Mouse (Mus musculus) left cerebral cortex, adult 8-10 months (tissue): ENCODE data around the gene Pbxip1. TPM values are rescaled to one million over a fixed set of nuclear protein-coding genes. Genes with fewer than 3 reads are reported as not detected.

Experiments
- DNase-seq, 2 experiments: peaks; one replicate each; pipeline ENCODE4 v3.0.0; 2022; ENCODE audit warnings: low spot score in 2 of 2
- total RNA-seq, 4 experiments: library from RNA; stranded (reverse); gene quantifications; 2 replicates each; pipeline ENCODE4 v1.2.4; 2022

Gene Pbxip1
- total RNA-seq, 4 experiments from 2014 or later, result 33.6 to 51.4 (median 41.9) TPM

DNA sequence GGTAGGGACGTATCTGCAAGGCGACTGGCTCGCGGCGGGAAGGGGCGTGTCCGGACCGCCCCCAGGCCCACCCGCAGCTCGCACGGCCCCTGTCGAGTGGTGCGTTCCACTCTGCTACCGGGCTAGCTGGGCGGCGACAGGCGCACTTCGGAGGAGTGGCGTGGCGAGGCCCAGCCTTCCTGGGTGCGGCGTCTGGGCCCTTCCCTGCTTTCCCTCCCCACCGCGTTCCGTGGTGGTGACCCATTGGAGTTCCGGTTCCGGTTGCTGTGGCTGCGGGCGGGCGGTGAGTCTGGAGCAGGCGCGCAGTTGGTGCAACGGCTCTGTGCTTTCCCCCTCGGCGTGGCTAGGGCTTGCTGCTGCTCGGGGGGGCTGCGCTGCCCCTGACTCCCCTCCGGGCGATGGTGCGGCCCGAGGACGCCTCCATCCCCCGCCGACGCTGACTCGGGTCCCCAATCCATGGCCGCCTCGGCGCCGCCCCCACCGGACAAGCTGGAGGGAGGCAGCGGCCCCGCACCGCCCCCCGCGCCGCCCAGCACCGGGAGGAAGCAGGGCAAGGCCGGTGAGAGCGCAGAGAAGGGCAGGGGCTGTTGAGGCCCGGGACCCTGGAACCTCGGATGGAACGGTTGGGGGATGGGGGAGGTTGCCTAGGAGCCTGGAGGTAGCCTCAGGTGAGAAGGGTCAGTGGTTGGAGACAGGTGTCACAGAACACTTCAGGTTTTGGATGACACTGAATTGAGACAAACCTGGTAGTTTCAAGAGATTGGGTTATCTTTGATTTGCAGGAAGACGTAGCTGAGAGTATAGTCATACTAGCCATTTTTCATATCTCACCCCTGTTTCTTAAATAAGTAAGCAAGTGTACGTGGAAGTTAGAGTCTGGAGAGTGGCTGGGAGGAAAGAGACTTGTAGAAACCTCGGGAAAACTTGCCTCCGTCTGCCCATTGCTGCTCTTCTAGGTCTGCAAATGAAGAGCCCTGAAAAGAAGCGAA is 6.0 kb upstream of the Pbxip1 start, which contains the start of gene Pygo2:
Gene Pygo2, plus strand, starts transcription at position 44 of the 989 bp plus-strand sequence.
- DNase-seq, result peak; percentile 79 to 97

DNA sequence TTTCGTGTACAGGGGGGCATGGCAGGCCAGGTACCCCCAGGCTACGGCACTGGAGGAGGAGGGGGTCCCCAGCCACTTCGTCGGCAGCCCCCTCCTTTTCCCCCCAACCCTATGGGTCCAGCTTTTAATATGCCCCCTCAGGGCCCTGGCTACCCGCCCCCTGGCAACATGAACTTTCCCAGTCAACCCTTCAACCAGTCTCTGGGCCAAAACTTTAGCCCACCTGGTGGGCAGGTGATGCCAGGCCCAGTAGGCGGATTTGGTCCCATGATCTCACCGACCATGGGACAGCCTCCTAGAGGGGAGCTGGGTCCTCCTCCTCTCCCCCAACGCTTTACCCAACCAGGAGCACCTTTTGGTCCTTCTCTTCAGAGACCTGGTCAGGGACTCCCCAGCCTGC is 3.9 kb upstream of the Pbxip1 start:
- no peak for DNase-seq

DNA sequence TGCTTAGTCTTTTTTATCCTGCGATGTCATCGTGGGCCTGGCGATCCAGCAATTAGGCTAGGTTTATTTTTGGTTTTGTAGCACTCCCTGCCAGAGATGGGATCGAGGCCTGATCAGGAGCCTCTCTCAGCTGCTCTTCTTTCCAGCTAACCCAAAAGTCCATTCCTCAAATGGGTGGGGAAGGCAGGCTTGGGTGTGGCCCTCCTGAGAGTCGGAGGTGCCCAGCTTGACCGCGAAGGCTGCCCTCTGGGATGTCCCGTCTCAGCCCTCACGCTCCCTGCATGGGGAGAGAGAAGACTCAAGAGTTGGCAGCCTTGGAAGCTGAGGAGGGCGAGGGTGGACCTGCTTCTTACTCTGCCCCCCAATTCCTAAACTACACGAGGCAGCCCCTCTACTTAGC is 2.0 kb upstream of the Pbxip1 start:
- DNase-seq, result no peak

DNA sequence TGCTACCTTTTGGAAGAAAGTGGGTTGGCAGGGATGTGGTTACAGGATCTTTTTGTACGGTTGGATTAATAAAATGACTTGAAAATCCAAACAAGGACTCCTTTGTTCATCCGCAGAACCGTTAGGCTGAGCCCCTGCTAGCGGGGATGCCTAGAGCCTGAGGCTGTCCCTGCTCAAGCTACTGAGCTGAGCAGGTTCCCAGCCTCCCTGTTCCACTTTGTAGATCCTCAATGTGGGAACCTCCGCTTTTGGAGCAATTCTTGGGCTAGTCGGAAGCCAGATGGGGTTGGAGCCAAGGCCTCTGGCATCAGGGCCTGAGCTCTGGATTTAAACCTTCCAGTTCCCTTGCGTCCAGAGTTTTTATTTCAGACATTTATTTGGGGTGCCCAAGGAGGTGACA is 1.5 kb upstream of the Pbxip1 start:
- DNase-seq, result no peak

DNA sequence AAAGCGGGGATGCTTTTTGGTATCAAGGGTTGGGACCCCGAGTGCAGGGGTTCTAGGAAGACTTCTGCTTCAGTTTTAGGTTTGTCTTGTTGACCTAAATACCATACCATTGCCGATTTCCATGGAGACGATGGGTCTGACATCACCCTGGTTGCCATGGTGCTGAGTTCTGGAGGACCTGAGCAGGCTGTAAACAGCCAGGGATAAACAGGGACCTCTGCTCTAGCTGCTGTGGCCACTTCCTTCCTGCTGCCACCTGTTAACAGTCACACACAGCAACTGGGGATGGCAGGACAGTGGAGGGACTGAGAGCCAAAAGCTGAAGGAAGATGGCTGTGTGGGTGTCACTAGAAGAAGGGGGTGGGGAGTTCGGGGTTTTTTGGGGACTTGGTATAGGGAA is 763 bp downstream of the Pbxip1 start:
- no peak for DNase-seq

DNA sequence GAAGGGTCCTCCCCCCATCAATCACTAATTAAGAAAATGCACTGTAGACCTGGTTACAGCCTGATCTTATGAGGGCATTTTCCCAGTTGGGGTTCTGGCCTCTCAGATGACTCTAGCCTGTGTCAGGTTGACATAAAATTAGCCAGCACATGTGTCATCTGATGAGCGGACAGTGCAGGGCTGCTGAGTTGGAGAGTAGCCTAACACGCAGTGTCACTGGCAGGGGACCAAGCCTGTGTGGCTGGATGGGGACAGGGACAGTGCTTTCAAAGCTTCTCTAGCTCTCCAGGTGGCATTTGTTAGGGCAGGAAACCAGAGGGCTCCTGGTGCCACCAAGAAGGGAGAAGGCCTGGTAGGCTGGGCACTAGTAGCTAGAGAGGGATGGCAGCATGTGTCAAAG is 4.2 kb downstream of the Pbxip1 start:
- no peak for DNase-seq

DNA sequence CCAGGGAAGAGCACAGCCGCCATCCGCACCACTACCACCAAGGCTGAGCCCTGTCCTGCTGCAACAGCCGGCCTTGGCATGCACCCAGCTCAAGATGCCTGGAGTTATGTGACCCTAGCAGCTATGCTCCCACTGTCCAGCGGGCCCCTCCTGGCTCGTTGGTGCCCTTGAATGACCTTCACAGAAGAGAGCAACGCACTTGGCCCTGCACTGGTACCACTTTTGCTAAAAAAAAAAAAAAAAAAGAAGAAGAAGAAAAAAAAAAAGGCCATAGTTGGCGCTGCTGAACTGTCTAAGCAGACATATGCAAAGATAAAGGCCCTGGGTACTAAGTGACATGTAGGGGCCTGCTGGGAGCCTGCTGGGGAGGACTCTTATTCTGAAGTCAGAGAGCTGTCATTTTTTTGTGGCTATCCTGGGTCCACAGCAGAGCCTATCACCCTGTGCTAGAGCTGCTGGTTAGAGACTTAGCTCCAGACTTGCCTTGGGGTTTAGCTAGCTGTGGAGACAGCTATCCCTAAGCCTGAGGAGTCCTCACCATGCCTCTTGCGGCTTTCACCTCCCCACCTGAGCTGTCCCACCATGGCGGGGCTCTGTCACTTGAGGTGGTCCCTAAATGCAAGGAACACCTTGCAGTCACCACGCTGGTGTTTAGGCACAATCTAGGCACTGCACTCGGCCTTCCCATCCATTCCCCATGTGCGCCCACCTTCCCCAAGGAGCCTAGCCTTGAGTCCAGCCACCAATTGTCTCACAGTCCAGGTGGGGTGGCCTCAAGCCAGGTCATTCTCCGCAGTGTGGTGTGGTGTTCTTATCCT is 12.4 kb downstream of the Pbxip1 start:
- no peak for DNase-seq

DNA sequence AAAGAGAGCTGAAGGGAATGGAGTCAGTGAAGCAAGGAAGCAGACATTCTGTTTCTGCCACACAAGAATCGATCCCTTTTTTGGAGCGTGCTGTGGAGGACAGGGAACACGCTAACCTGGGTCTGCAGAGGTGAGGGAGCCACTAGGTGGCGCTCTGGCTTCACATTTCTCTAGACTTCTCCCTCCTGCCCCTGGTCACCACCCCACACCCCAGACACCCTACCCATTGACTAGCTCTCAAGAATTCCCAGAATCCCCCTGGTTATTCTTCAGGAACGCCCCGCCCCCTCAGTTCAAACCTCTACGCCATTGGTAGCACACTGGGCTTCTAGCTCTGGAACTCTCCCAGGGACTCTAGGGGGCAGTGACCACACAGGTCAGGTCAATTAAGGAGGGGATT is 13.0 kb downstream of the Pbxip1 start:
- DNase-seq, result peak in 1 of 2 experiments; percentile 47

DNA sequence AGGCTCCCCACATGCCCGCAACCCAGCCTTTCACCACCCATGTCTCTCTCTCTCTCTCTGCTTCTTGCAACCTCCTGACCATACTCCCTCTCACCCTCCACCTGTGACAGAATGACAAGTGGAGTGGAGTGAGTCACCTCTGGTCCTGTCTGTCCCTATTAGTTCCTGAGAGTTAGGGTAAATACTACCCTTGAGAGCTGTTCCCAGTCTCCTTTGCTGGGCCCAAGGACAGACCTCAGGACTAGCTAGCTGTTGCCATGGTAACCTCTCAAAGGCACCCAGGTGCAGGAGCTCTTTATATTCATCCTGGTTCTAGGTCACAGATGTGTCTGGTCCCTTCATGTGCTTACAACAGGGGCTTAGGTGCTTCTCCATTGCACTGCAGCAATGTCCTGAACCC is 15.4 kb downstream of the Pbxip1 start:
- no peak for DNase-seq

DNA sequence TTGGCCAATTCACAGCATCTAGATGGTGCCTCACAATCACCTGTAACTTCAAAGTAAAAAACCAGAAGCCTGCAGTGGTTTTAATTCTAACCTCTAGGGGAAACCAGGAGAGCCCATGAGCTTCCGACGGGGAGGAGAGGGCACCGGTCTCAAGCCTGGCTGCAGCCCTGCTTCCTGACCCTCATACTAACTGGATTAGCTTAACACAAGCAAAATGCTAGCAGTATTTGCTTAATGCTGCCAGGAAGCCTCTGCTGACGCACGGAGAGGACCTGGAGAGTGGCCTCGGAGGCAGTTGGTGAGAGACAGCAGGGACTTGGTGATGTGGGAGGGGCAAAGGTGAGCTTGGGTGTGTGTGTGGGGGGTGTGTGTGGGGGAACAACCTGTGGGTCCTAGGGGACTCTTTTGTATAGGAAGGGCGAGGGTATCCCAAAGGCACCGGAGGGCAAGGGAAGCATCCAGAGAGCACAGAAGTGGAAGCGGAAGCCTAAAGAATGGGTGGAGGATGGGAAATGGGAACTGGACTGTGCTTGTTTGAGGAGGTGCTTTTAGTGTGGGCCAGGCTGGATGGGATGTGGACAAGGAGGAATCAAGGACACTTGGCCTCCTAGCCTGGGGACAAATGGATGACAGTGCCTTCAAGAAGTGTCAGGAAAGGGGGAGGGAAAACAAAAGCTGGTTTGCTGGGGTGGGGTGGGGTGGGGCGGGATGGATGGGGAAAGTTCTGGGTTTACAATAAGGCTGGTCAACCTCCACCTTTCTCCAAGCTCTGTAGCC is 18.1 kb downstream of the Pbxip1 start, which contains the start of gene Pmvk:
Gene Pmvk, plus strand, starts transcription at position 141 of the 777 bp plus-strand sequence.
- DNase-seq, result no peak

DNA sequence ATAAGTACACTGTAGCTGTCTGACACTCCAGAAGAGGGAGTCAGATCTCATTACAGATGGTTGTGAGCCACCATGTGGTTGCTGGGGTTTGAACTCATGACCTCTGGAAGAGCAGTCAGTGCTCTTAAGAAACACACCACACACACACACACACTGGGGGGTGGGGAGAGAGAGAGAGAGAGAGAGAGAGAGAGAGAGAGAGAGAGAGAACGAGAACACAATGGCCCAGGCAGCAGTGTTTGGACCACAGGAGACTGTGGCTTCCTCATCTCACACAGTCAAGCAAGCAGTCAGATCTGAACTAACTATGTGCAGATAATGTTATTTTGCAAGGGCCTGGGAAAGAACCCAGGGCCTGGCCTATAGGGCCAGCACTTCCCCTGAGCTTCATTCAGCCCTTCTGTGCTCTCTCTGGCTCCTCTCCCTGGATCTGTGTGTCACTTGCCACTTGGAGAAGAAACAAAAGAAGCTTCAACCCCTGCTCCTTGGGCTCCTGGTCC is 19.3 kb downstream of the Pbxip1 start:
- DNase-seq, result no peak

DNA sequence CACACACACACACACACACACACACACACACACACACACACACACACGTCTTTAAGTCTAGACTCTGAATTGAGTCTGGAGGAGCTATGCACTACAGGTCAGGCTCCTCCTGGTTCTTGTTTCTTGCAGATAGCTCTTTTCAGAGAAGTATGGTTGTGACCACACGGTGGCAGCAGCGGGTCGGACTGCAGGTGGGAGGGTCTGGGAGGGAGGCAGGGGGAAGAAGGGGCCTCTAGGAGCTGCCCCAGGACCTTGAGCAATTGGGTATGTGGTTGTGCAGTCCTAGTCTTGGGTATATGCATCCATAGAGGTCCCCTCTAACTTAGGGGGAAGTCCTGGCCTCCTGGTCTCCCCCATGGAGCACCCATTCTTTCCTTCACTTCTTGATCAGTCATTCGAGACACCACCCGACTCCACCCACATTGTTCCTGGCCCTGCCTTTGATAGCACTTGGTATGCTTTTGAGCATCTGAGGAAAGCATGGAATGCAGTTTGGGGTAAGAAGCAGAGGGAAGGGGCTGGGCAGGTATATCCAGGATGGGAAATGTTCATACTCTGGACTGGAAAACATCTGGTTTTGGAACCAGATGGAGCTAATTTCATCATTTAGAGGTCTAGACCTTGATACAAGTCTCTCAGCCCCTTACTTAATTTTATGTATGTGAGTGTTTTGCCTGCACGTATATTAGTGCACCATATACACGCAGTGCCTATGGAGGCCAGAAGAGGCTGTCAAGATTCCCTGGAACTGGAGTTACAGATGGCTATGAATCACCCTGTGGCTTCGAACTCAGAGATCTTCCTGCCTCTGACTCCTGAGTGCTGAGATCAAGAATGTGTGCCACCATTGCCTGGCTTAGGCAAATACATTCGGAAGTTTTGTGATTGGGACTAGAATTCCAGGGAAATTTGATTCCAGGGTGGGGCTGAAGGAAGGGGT is 20.5 kb downstream of the Pbxip1 start:
- DNase-seq, result no peak

DNA sequence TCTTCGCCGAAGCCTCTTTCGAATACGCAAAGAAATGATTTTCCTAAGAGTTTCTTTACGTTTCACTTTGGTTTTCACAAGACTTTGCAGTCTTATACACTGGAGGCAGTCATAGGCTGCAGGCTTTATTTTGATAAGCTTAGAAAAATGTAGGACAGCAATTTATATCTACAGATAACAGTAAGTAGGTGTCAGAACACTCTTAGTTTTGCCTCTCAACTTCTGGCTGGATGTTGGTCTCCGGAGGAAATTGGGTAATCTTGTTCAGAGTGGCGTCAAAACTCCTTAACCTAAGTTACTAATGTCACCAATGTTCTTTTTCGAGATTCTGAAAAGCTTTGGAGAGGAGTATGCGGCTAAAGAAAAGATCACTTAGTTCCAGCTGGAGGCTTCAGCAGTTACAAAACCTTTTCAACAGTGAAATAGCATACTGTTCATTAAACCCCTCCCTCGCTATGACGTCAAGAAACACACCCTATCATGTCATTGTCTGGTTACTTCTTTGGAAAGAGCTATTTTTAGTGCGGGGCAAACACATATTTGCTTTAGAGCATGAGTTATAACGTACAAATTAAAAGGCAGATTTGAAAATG is 22.0 kb downstream of the Pbxip1 start:
- peak in 1 of 2 experiments; percentile 37 for DNase-seq

DNA sequence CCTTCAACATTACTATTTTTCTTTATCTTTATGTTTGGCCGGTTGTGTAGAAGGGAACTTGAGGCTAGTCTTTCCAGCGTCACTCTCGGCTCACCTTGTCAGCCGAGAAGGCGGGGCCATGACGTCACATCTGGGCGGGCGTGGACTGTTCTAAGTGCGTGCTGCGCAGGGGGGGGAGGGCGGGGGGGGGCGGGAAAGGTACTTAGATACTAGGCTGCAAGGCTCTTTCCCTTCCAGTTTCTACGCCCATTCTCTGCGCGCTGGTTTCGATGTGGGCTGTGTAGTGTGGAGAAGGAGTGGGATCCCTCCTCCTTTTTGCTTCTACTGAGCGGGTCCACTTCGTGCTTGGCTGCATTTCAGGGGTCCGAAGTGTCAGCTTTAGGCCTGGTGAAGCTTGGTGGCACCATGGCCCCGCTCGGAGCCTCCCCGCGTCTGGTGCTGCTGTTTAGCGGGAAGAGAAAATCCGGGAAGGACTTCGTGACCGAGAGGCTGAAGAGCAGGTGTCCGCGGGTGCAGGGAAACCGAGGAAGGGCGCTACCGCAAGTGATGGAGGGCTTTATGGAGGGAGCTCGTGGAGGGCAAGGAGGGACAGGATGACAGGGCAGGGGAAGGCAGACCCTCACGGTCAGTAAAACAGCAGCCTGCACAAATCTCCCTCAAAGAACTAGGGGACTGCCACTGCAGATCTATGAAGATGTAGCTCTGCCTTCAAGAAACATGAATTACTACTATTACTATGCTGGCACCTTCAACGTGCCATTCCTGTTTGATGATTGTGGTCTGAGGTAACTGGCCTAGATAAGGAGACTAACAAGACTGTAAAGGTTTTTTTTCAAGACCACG is 22.7 kb downstream of the Pbxip1 start:
- DNase-seq, result peak; percentile 83 to 84

DNA sequence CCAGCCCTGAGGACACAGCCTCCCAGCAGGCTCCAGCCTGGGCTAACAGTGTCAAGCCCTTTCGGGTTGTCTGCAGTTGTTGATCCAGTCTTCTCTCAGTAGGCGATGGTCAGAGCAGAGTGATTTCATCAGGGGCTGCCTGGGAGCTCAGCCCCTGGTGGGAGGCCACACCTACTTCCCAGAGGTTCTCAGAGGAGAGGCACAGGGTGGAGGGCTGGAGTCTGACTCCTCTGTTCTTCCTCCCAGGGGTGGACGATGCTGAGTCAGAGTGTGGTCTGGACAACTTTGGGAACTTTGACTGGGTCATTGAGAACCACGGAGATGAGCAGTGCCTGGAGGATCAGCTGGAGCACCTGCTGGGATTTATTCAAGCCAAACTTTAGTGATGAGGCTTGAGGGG is 31.8 kb downstream of the Pbxip1 start:
- no peak for DNase-seq

DNA sequence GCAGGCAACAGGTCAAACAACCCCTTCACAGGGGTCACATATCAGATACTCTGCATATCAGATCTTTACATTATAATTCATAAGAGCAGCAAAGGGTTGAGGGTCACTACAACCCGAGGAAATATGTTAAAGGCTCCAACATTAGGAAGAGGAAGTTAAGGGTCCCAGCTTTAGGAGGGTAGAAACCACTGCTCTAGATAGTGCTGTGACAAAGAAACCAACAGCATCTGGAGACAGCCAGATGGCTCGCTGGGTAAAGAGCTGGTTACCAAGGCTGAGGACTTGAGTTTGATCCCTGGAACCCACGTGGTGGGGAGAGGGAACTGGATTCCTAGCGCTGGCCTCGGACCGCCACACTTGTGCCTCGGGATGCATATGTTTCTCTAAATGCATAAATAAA is 35.8 kb downstream of the Pbxip1 start:
- DNase-seq, result no peak

DNA sequence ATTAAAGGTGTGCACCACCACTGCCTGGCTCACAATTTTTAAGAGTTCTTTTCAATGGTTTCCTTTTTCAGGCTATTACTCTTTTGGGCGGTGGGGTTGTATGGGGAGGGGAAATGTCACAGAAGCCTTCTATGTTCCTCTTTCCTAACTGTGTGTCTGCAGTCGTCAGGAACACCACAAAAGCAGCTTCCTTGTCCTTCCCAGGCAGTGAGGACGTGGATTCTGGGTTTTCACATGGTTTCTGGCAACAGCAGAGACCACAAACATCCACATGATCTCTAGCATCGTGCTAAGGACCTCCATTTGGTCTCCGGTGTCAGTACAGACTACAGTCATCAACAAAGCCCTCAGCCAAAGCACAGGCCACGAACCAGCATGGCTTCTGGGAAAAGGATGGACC is 37.3 kb downstream of the Pbxip1 start:
- no peak for DNase-seq

DNA sequence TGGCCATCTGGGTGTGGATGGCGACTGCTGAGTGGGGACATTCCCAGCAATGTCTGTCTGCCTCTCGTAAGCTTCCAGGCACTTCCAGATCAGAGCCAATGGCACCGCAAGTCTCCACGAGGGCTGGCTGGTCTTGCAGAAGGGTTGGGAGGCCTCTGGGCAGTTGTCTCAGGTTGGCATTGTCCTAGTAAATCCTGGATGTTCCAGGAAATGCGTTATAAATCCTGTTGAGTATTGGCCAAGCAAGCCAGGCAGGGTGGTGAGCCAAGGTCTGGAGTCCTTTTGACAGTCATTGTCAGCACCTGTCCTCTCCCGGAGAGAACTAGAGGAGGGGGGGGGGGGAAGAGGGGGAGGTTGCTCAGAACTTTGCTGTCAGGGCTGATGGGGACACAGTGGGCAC is 42.5 kb downstream of the Pbxip1 start:
- DNase-seq, result no peak

DNA sequence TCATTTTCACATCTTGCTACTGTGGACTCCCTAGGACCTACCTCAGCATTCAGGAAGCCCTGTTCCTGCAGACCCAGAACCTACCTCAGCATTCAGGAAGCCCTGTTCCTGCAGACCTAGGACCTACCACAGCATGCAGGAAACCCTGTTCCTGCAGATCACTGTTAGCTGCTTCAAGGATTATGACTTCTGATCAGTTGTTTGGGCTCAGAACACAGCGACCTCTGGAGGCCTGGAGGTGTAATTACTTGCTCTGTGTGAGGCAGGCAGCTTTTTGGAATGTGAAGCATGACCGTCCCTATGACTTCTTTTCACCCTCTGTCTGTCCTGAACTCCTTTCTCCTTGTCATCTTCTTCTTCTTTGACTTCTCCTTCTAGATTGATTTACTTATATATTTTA is 45.0 kb downstream of the Pbxip1 start:
- no peak for DNase-seq
